8 mouse cellular contexts compared by ENCODE assay signal in the genomic region with DNA sequence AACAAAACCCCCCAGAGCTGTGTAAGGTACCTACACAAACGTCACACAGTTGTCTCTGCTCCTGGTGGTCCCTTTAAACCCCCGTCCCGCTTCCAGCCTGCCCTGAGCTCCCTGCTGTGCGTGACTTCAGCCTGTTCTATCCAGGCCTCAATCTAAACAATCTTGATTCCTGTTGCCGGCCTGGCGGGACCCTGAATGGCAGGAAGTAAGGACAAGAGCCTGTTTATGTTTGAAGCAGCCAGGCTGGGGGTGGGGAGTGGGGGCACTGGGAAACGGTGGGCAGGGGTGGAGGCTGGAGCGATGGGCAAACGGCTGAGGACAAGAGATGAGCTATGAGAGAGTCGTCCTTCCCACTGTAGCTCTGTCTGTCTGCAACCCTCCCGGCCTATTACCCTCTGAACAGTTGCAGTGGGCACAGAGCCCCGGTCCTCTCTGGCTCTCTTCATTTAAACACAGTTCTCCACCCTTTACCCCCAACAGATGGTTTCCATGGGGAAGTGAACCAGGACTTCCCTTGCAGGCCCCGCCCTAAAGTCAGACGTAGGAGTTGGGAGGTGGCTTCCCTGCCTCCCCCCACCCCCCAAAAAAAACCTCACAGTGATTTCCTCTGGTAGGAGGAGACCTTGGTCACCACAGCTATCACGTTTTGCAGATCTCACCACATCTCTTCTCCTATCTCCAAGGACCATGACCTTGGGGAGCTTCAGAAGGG. TPM values are rescaled to one million over a fixed set of nuclear protein-coding genes. Genes with fewer than 3 reads are reported as not detected.
DNase-seq lines count a peak whose midpoint lies in the region; ATAC-seq lines count a peak whose summit lies in the region.

No protein-coding gene starts in this region.

- no peak for ATAC-seq in midbrain, embryonic 13.5 days
- no peak for ATAC-seq in midbrain, embryonic 11.5 days (ENCODE audit: low FRiP score)
- no peak for ATAC-seq in hindbrain, embryonic 13.5 days (ENCODE audit: low FRiP score)

- no peaks in the 10 kb centered on the region for H3K79me2 ChIP-seq in macrophage (ENCODE audit: inconsistent target)

- H3K4me3 ChIP-seq in midbrain, embryonic 13.5 days (replicated peaks), result no peak overlapping the region
- no peak overlapping the region for H3K4me3 ChIP-seq in midbrain, embryonic 11.5 days (ENCODE audit: low read depth, low read length)
- H3K4me3 ChIP-seq in hindbrain, embryonic 13.5 days, result peak overlapping the region; percentile 13; the same call in 1 of the 2 replicates
- peak overlapping the region; percentile 38 for H3K4me3 ChIP-seq in macrophage (ENCODE audit: inconsistent target)

- H3K9me3 ChIP-seq in midbrain, embryonic 13.5 days, result no peaks in the 10 kb centered on the region
- no peaks in the 10 kb centered on the region for H3K9me3 ChIP-seq in midbrain, embryonic 11.5 days (ENCODE audit: control insufficient read depth, low read length)
- no peaks in the 10 kb centered on the region for H3K9me3 ChIP-seq in hindbrain, embryonic 13.5 days

- H3K4me1 ChIP-seq in midbrain, embryonic 13.5 days (replicated peaks), result peaks cover 21% of the 10 kb centered on the region
- 0 out of 2 replicates have a peak, but pooled peaks cover 4% of the 10 kb centered on the region for H3K4me1 ChIP-seq in midbrain, embryonic 11.5 days (ENCODE audit: control insufficient read depth, insufficient read depth, low read length)
- peaks cover 29% of the 10 kb centered on the region for H3K4me1 ChIP-seq in hindbrain, embryonic 13.5 days (replicated peaks)

- 0 out of 2 replicates have a peak overlapping the region, but pooled peaks have one; percentile 4 for H3K4me2 ChIP-seq in midbrain, embryonic 13.5 days (replicated peaks)
- no peak overlapping the region for H3K4me2 ChIP-seq in midbrain, embryonic 11.5 days
- H3K4me2 ChIP-seq in hindbrain, embryonic 13.5 days, result no peak overlapping the region

- peaks cover 63% of the 10 kb centered on the region for H3K27me3 ChIP-seq in midbrain, embryonic 13.5 days
- H3K27me3 ChIP-seq in midbrain, embryonic 11.5 days (ENCODE audit: control insufficient read depth, insufficient read depth, low read length), result peaks cover 14% of the 10 kb centered on the region
- H3K27me3 ChIP-seq in hindbrain, embryonic 13.5 days, result peaks cover 31% of the 10 kb centered on the region

- no peak overlapping the region for H3K9ac ChIP-seq in midbrain, embryonic 13.5 days (replicated peaks)
- no peak overlapping the region for H3K9ac ChIP-seq in midbrain, embryonic 11.5 days (ENCODE audit: low read length)
- no peak overlapping the region for H3K9ac ChIP-seq in hindbrain, embryonic 13.5 days

- no peak for DNase-seq in midbrain, embryonic 11.5 days (ENCODE audit: low spot score, missing footprints)
- DNase-seq in embryo, embryonic 11 days, result peak; percentile 68
- DNase-seq in frontal cortex, postnatal 36 days (ENCODE audit: low spot score in 2 of 2), result no peak
- no peak for DNase-seq in urinary bladder, postnatal 36 days (ENCODE audit: low spot score in 2 of 2)
- no peak for DNase-seq in ovary, postnatal 36 days (ENCODE audit: low spot score)

- no peaks in the 10 kb centered on the region for H3K36me3 ChIP-seq in midbrain, embryonic 13.5 days
- no peaks in the 10 kb centered on the region for H3K36me3 ChIP-seq in midbrain, embryonic 11.5 days (ENCODE audit: control insufficient read depth, insufficient read depth, low read length)
- H3K36me3 ChIP-seq in hindbrain, embryonic 13.5 days, result no peaks in the 10 kb centered on the region
- no peaks in the 10 kb centered on the region; the same call in 1 of the 2 replicates for H3K36me3 ChIP-seq in macrophage (ENCODE audit: inconsistent target)

- 27% methylated on average over 15 of the region's 15 CpGs for WGBS in midbrain, embryonic 13.5 days
- WGBS in midbrain, embryonic 11.5 days, result 33% methylated on average over 15 of the region's 15 CpGs
- 22% methylated on average over 15 of the region's 15 CpGs for WGBS in hindbrain, embryonic 13.5 days
- WGBS in macrophage (ENCODE audit: missing documents), result 37% methylated on average over 15 of the region's 15 CpGs

- no peak overlapping the region for H3K27ac ChIP-seq in midbrain, embryonic 13.5 days
- H3K27ac ChIP-seq in midbrain, embryonic 11.5 days (ENCODE audit: low read depth, low read length), result no peak overlapping the region
- H3K27ac ChIP-seq in hindbrain, embryonic 13.5 days, result 0 out of 2 replicates have a peak overlapping the region, but pooled peaks have one; percentile 18
- peak overlapping the region; percentile 39 for H3K27ac ChIP-seq in macrophage

RNA-seq across cellular contexts. Expression of a gene that starts 5.8 kb away (rescaled TPM):
- 5.3 and 5.5 TPM in 2 replicates for polyA plus RNA-seq in midbrain, embryonic 13.5 days (2015; fragmentation: Nextera tagmentation; extraction: Ambion mirVana)
- polyA plus RNA-seq in midbrain, embryonic 11.5 days (2014; fragmentation: Nextera tagmentation; extraction: Ambion mirVana), result 4.2 and 5.0 TPM in 2 replicates
- 7.9 and 8.6 TPM in 2 replicates for polyA plus RNA-seq in hindbrain, embryonic 13.5 days (2015; fragmentation: Nextera tagmentation; extraction: Ambion mirVana)
- 10 to 100 TPM in 3 of 26 experiments, 1 to 10 TPM in 22, under 1 TPM in 1; 0.45 to 21.0 (median 6.3) TPM for total RNA-seq in macrophage (2018; cell fraction: chromatin; rRNA removed)
- 10 to 100 TPM in 18 of 26 experiments, 1 to 10 TPM in 8; 6.5 to 17.7 (median 11.1) TPM for total RNA-seq in macrophage (2018; cell fraction: cytosol; rRNA removed)
- 10 to 100 TPM in 19 of 26 experiments, 1 to 10 TPM in 7; 2.4 to 34.0 (median 11.2) TPM for total RNA-seq in macrophage (2018; cell fraction: nucleus; rRNA removed)
- 8.7 to 12.6 TPM (median 11.5 TPM) in 3 replicates for polyA plus RNA-seq in macrophage (2018)

RNA-seq across cellular contexts. Expression of a gene that starts 18.6 kb away (rescaled TPM):
- polyA plus RNA-seq in midbrain, embryonic 13.5 days (2015; fragmentation: Nextera tagmentation; extraction: Ambion mirVana), result not detected in 2 replicates
- polyA plus RNA-seq in midbrain, embryonic 11.5 days (2014; fragmentation: Nextera tagmentation; extraction: Ambion mirVana), result not detected in 2 replicates
- not detected in 2 replicates for polyA plus RNA-seq in hindbrain, embryonic 13.5 days (2015; fragmentation: Nextera tagmentation; extraction: Ambion mirVana)
- not detected for total RNA-seq in macrophage (2018; cell fraction: chromatin; rRNA removed)
- total RNA-seq in macrophage (2018; cell fraction: cytosol; rRNA removed), result not detected
- not detected for total RNA-seq in macrophage (2018; cell fraction: nucleus; rRNA removed)
- not detected in 3 replicates for polyA plus RNA-seq in macrophage (2018)

RNA-seq across cellular contexts. Expression of a gene that starts 39.7 kb away (rescaled TPM):
- polyA plus RNA-seq in midbrain, embryonic 13.5 days (2015; fragmentation: Nextera tagmentation; extraction: Ambion mirVana), result 18.2 and 19.2 TPM in 2 replicates
- 14.7 and 15.2 TPM in 2 replicates for polyA plus RNA-seq in midbrain, embryonic 11.5 days (2014; fragmentation: Nextera tagmentation; extraction: Ambion mirVana)
- 19.6 and 20.5 TPM in 2 replicates for polyA plus RNA-seq in hindbrain, embryonic 13.5 days (2015; fragmentation: Nextera tagmentation; extraction: Ambion mirVana)
- 10 to 100 TPM in 17 of 26 experiments, 1 to 10 TPM in 9; 3.9 to 30.0 (median 13.3) TPM for total RNA-seq in macrophage (2018; cell fraction: chromatin; rRNA removed)
- 10 to 100 TPM in 24 of 26 experiments, 1 to 10 TPM in 2; 8.4 to 19.8 (median 14.9) TPM for total RNA-seq in macrophage (2018; cell fraction: cytosol; rRNA removed)
- 10 to 100 TPM; 12.9 to 36.2 (median 21.7) TPM for total RNA-seq in macrophage (2018; cell fraction: nucleus; rRNA removed)
- 13.7 to 15.7 TPM (median 14.6 TPM) in 3 replicates for polyA plus RNA-seq in macrophage (2018)

RNA-seq across cellular contexts. Expression of a gene that starts 55.8 kb away (rescaled TPM):
- polyA plus RNA-seq in midbrain, embryonic 13.5 days (2015; fragmentation: Nextera tagmentation; extraction: Ambion mirVana), result 0.11 and 0.15 TPM in 2 replicates
- 1.0 and 1.4 TPM in 2 replicates for polyA plus RNA-seq in midbrain, embryonic 11.5 days (2014; fragmentation: Nextera tagmentation; extraction: Ambion mirVana)
- 0.16 and 0.23 TPM in 2 replicates for polyA plus RNA-seq in hindbrain, embryonic 13.5 days (2015; fragmentation: Nextera tagmentation; extraction: Ambion mirVana)
- 10 to 100 TPM in 23 of 26 experiments, 1 to 10 TPM in 3; 7.6 to 24.1 (median 11.9) TPM for total RNA-seq in macrophage (2018; cell fraction: chromatin; rRNA removed)
- total RNA-seq in macrophage (2018; cell fraction: cytosol; rRNA removed), result 1 to 10 TPM; 1.2 to 5.2 (median 1.9) TPM
- 10 to 100 TPM in 5 of 26 experiments, 1 to 10 TPM in 21; 6.5 to 13.8 (median 8.6) TPM for total RNA-seq in macrophage (2018; cell fraction: nucleus; rRNA removed)
- polyA plus RNA-seq in macrophage (2018), result 0.98 to 1.4 TPM (median 1.1 TPM) in 3 replicates

Comparison
In these comparisons a context has a peak if more than half of its experiments do, and no peak if none do; other contexts are left out.
1. H3K27ac ChIP-seq: peak in hindbrain, embryonic 13.5 days (single experiment) and macrophage (single experiment); none in midbrain, embryonic 13.5 days (single experiment) and midbrain, embryonic 11.5 days (single experiment).
2. H3K4me3 ChIP-seq: peak in hindbrain, embryonic 13.5 days (single experiment) and macrophage (single experiment); none in midbrain, embryonic 13.5 days (single experiment) and midbrain, embryonic 11.5 days (single experiment).